Mouse (Mus musculus): Measurements from ENCODE around the gene Tspan17.

Tspan17 gene

DNA sequence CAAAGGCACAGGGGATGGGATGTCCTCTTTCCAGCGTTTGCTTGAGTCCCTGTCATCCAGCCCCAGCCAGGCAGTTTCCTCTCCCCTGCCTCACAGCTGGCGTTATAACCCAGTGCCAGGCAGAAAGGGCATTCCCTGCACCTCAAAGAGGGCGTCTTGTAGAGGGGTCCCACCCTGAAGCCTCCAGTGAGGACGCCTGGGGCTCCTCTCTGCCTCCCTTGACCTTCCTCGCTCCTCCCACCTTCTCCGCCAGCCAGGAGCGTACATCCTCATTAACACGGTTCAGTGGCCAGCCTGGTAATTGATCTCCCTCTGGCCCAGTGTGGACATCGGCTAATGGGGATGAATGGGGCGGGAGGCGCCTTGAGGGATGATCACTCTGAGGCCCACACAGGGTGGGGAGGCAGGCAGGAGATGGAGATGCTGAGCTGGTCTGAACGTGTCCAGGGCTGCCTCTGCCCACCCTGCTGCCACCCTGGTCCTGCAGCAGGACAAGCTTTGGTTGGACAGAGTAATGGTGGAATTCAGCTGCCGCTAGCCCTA is 17.3 kb downstream of the Tspan17 start:
- no peak for DNase-seq (ENCODE audit: low spot score)

DNA sequence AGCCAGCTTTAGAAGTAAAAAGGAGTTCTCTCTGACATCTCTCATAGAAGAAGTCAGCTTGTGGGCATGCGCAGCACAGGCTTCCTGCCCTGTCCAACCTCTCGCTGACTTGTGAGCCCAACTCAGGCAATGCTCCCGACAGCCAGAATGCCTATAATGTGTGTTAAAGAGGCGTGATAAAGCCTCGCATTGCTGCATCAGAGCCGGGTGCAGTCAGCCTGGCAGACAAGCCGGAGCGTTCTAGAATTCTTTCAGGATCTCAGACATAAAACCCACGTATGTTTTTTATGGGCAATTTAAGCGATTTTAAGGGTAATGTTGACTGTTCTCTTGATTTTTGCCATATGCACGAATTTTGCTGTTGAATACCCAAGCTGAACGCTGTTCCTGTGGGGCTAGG is 18.9 kb downstream of the Tspan17 start:
- DNase-seq (ENCODE audit: low spot score): no peak

DNA sequence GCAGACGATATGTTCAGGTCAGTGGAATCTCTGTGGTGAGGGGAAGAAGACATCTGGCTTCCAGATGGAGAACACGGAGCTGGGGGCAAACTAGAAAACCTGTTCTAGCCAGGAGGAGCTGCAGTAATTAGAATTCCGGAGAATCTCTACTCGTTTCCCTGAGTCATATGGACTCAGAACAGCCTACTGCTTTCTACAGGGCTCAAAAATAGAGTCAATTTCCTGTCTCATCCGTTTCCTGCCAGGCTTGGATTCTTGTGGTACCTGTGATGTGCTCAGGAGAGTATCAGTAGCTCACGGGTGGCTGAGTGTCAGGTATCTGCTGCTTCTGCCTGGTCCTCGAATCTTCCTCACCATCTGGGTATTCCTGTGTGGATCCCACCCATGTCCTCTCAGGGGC is 22.3 kb downstream of the Tspan17 start:
- no peak for DNase-seq (ENCODE audit: low spot score)

DNA sequence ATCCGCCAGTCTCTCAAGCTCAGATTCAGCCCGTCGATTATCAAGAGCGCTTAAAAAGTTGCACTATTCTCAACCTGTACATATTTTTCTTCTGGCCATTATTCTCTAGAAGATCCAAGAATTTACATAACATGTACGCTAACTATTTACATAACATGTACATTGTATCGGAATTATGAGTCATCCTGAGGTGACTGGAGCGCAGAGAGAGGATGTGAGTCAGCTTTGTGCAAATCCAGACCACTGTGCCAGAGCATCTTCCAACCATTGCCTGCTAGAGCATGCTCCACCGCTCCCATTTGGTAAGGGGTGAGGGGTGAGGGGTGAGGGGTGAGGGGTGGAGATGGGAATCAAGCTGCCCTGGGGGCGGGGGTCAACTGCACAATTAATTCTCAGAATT is 24.2 kb downstream of the Tspan17 start:
- no peak for DNase-seq (ENCODE audit: low spot score)

DNA sequence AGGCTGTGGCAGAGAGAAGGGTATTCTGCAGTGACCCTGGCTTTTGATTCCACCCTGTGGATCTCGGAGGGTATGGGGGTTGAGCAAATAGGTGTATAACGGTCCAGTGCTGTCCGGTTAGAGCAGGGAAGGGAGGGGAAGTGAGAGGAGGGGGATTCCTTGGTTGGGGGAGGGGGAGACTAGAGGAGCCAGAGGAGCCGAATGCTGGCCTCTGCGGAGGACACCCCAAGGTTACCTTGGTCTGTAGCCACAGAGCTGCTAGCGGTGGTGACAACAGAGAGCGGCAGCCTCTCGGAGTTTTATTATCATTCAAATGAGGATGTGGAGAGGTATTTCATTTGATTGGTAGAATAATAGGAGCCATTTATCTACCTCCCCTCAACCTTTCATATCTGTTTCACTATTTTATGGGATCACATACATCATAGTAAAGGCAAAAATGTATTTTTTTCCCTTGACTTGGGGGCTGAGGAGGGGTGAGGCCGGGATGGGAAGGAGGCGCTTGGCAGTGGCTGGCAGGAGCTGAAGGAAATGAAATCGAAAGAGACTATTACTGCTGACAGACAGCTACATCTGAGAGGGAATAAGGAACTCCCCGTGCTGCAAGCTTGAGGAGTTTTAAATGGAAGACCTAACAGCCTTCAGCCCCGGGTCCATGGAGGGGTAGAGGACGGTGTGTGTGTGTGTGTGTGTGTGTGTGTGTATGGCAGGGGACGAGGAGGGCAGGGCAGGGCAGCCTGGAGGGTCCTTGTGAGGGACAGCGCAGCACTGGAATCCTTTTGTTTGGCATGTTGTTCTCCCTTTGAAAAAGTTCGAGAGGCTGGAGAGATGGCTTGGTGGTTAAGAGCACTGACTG is 29.4 kb downstream of the Tspan17 start:
- no peak for DNase-seq (ENCODE audit: low spot score)

DNA sequence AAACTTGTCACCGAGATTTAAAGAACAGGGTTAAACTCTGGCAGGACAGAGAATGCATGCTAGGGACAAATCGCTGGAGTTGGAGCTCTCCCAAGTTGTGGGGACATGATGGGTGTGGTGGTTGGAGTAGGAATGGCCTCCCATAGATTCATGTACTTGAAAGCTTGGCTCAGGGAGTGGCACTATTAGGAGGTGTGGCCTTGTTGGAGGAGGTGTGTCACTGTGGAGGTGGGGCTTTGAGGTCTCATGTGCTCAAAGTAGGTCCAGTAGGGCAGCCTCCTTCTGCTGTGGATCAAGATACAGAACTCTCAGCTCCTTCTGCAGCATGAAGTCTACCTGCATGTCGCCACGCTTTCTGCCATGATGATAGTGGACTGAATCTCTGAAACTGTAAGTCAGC is 31.9 kb downstream of the Tspan17 start:
- no peak for DNase-seq (ENCODE audit: low spot score)

DNA sequence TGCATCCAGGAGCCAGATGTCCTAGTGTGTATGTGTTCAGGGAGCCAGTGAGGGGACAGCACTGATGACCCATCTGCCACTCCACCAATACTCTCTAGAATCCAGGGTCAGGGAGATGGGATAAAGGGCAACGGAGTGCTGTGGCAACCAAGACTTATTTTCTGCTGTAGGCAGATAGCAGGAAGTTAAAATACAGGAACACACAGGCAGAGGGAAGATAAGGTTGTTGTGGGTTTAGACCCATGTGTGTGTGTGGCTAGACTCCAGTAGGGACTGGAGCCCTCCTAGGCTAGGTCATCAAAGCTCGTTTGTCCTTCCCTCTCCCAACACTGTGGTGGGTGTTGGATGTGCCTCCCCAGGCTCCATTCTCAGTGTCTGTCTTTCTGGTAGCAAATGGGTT is 32.8 kb downstream of the Tspan17 start:
- no peak for DNase-seq (ENCODE audit: low spot score)

DNA sequence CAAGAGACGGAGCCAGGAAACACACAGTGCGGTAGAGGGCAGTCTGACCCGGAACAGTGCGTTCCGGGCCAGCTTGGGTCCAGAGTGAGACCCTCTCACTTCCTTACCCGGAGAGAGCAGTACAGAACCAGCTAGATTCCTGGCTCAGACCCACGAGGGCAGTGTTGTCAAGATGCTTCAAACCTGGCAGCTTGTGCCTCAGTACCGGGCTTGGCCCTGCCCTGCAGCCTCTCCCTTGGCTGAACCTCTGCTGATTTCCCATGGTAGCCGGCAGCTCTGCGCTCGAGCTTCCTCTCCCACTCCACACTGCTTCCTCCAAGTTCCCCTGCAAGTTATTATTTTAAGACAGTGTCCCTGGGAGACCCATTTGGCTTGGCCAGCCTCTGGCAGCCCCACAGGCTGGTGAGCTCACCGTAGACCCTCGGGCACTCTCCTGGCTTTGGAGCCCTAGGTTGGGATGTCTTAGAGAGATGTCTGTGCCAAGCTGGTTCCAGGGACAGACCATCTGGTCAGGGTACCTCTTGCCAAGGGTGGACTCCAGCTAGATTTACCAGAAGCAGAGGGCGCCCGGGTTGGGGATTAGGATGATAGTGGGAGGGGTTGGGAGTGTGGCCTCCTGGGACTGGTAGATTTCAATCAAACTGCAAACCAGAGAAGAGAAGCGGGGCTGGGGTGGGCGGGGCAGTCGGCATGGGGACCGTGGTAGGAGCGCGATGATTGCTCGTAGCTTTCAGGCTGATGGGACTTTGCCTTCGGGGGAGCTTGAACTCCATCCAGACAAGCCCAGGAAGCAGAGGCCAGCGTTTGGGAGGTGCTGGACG is 35.1 kb downstream of the Tspan17 start:
- peak; percentile 28 for DNase-seq (ENCODE audit: low spot score)

DNA sequence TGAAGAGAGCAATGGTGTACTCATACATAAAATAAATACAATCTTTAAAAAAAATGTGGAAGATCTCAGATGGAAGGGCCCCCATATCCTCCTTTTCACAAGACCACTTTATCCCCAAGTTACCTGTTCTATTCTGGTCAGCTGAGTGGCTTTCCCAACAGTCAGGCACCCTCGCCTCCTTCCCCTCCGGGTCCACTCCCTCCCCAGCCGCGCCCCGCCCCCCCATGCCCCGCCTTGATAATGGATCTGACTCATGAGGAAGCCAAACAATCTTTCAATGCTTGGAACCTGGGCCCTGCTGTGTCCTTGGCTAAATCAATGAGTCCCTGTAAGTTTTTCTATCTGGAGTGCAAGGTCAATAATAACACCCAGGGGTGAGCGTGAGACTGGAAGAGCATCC is 38.8 kb downstream of the Tspan17 start:
- no peak for DNase-seq (ENCODE audit: low spot score)

DNA sequence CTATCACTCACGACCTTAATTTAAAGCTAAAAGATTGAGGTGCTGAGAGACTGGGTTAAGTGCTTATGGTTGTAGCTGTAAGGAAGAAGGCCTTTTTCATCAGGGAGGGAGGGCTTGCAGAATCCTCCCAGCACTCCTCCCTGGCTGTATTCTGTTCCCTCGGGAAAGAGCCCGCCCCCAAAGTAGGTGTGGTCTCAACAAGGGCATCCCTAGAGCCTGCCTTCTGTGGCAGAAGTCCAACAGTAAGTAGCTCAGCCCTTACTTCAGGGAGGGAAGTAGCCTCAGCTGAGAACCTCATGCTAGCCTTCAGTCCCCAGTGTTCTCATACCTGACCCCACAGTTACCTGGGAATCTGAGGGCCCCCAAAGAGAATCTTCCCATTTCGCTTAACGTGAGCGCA is 39.3 kb downstream of the Tspan17 start:
- DNase-seq (ENCODE audit: low spot score): no peak

DNA sequence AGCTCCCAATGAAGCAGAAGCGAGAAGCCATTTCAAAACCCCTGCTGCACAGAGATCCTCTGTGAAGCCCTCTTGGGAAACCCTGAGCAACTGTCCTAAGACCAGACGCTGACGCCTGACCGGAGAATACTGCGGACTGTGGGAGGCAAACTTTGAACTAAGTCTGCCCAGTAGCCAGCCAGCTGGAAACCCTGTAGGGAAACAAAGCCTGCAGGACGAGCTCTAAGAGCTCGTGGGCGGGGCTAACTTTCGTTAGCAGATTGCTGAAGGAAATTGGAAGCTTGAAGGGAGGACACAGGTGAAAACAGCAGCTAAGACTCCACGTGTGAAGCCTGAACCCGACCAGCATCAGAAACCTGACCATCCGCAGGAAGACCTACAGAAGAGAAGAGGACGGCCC is 40.3 kb downstream of the Tspan17 start:
- DNase-seq (ENCODE audit: low spot score): no peak

DNA sequence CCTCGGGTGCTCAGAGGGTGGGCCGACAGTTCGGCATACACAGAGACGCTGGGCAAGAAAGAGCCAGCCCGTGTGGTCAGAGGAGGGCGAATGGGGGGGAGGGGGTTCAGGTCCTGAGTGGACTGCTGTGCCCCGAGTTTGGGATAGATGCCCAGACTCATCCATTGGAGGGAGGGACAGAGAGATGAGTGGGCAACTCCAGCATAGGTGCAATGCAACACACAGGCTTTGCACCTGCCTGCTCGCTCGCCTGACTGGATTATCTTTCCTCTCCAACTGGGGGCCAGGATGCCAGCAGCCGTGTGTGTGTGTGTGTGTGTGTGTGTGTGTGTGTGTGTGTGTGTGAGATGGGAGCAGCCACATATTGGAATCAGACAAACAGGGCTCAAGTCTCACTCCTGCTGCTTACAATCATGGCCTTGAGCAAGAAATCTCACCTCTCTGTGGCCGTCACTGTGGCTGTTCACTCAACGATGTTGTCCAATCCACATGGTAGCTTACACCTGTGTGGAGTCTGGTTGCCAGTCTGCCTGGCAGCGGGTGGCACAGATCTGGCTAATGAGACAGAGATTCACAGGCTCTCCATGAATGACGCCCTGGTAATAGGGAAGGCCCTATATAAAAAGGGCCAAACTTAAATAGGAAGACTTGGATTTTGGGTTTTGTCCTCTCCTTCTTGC is 47.3 kb downstream of the Tspan17 start:
- DNase-seq (ENCODE audit: low spot score): no peak

DNA sequence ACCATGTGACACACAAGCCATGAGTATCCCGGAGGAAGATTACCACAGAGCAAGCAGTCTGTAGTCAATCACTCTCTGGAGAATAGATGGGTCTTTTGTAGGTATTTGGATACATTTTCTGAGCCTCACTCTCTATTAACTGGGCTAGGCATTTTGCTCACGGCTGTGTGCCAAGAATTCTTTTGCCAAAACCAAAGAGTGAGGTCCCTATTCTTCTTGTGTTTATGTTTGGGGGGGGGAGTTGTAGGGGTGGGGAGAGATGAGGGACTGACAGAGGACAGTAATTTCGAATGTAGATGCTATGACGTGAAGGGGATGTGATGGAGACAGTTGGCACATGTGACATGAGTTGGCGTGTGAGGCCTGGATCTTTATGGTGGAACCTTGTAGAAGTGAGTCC is 47.9 kb downstream of the Tspan17 start:
- DNase-seq (ENCODE audit: low spot score): no peak

DNA sequence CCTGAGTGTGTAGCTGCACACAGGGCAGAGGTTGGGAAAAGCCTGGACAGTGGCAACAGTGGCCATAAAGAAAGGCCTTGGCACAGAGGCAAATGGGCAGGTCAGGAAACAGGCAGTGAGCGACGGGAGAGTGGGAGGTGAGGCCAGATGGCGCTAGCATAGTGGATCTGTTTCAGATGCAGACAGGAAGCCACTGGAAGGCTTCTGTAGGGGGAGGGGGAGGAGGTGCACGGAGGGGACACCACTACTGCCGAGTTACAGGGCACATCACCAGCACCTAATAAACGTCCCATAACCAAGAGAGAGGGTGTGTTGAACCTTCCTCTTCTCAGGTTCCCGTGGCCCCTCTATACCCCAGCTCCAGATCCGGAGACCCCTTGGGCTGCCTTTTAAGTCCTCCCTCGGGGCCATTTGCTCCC is 48.3 kb downstream of the Tspan17 start:
- DNase-seq (ENCODE audit: low spot score): no peak

DNA sequence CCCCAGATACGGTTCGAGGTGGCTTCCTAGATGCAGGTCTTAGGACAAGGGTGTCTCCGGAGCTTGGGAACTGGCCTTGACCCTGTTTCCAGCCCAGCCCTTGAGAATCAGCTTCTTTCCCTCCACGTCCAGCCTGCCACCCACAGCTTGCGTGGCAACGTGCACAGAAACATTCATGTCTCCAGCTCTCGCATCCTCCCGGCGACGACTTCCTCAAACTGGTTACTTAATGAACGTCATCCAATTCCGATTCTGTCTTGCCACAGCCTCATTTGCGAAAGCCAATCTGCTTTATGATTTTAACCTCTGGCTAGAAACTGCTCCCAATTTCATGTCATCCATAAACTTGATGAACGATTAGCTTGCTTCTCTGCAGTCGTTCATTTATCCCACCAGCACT is 49.4 kb downstream of the Tspan17 start:
- DNase-seq (ENCODE audit: low spot score): no peak

DNA sequence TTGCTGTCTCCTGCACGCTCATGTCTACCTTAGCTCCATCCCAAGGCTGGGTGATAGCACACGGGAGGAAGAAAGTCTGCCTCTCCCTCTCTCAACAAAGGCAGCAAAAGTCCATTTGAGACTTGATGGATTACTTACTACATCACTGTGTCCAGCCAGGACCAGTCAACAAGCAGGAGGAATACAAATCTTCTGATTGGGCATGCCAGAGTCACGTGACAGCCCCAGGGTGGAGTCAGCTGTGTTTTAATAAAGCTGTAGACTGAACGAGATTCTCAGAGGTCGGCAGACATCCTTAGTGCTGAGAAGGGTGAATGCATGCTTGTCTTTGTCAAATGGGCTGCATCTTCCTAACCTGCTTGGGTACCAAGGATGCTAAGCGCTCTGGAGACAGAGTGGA is 50.0 kb downstream of the Tspan17 start:
- DNase-seq (ENCODE audit: low spot score): no peak

DNA sequence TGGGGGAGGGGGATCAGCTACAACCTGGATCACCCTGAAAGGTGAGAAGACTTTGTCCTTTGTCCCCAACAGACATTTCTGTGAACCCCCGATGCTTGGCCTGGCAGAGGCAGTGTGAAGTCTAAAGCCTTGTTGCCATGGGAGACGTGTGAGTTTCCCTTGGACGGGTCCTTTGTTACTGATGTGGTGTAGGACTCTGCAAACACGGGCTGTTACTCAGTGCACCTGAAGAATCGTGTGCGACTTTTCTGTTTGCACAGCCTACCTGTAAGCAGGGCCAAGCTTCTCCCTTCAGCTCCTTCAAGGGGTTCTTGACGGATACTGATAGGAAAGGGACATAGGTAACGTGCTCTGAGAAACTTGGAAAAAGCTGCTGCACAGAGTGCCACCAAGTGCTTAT is 55.4 kb downstream of the Tspan17 start:
- DNase-seq (ENCODE audit: low spot score): no peak

All from testis, postnatal 14 days (tissue).